Mouse (Mus musculus) liver, adult 2 months (tissue): ENCODE results near the gene Atf6b. TPM values are rescaled to one million over a fixed set of nuclear protein-coding genes. Genes with fewer than 3 reads are reported as not detected.

Experiments
- DNase-seq: peaks from one replicate; pipeline ENCODE4 v3.0.0-alpha.2; 2011; ENCODE audit warnings: low read depth, low spot score; ENCODE audit errors: extremely low read depth
- H3K27ac ChIP-seq: fragments of 200-500 bp; replicated peaks from 2 replicates; pipeline ENCODE4 v1.5.1; 2012; ENCODE audit warnings: low read depth, mild to moderate bottlenecking, control low read depth, inconsistent platforms, low read length; ENCODE audit not compliant: insufficient read depth
- H3K27me3 ChIP-seq: fragments of 200-500 bp; 2 replicates; pipeline ENCODE4 v1.6.1; 2012; ENCODE audit warnings: mild to moderate bottlenecking, moderate library complexity, low read length, inconsistent platforms; ENCODE audit not compliant: control insufficient read depth, insufficient read depth
- H3K36me3 ChIP-seq: fragments of 200-500 bp; 2 replicates; pipeline ENCODE4 v1.6.1; 2012; ENCODE audit warnings: low read length, inconsistent platforms; ENCODE audit not compliant: control insufficient read depth, insufficient read depth
- H3K4me1 ChIP-seq: fragments of 200-500 bp; 2 replicates; pipeline ENCODE4 v1.6.1; 2011; ENCODE audit warnings: low read length; ENCODE audit not compliant: control insufficient read depth, insufficient read depth
- H3K4me3 ChIP-seq: fragments of 200-500 bp; 2 replicates; pipeline ENCODE4 v1.5.1; 2011; ENCODE audit warnings: low read depth, mild to moderate bottlenecking, control low read depth, low read length, moderate library complexity; ENCODE audit not compliant: insufficient read depth
- H3K79me2 ChIP-seq: fragments of 200-500 bp; 2 replicates; pipeline ENCODE4 v1.6.1; 2012; ENCODE audit warnings: inconsistent platforms, mild to moderate bottlenecking, low read length, moderate library complexity; ENCODE audit not compliant: control insufficient read depth, insufficient read depth
- H3K9ac ChIP-seq: fragments of 200-500 bp; 2 replicates; pipeline ENCODE4 v1.6.1; 2012; ENCODE audit warnings: low read depth, mild to moderate bottlenecking, control low read depth, inconsistent platforms, low read length
- CTCF ChIP-seq: fragments of 200-500 bp; IDR thresholded peaks from 2 replicates; pipeline ENCODE4 v1.5.1; 2011; ENCODE audit warnings: low read depth, low read length, control low read depth
- POLR2A ChIP-seq: fragments of 200-500 bp; IDR thresholded peaks from 2 replicates; pipeline ENCODE4 v1.6.1; 2011; ENCODE audit warnings: low read length, control low read depth; ENCODE audit not compliant: insufficient read depth; ENCODE audit errors: extremely low read depth
- WGBS: fragments of 180-500 bp; shearing (Covaris S2); methylation state at CpG from one replicate; pipeline ENCODE4 v1.1.7; 2018; 5-methylcytosine and 5-hydroxymethylcytosine counted together
- polyA plus RNA-seq: library from polyadenylated mRNA; depleted of rRNA; stranded (reverse); fragments of >200 nt; gene quantifications from 2 replicates; pipeline ENCODE4 v1.2.3, GENCODE M21; 2012
- total RNA-seq: library from RNA; depleted of rRNA; stranded (reverse); fragments of >200 nt; gene quantifications from 2 replicates; pipeline ENCODE4 v1.2.3, GENCODE M21; 2014

The Atf6b gene
- total and polyA plus RNA-seq, 2 experiments = 4.4 to 34.6 TPM

DNA sequence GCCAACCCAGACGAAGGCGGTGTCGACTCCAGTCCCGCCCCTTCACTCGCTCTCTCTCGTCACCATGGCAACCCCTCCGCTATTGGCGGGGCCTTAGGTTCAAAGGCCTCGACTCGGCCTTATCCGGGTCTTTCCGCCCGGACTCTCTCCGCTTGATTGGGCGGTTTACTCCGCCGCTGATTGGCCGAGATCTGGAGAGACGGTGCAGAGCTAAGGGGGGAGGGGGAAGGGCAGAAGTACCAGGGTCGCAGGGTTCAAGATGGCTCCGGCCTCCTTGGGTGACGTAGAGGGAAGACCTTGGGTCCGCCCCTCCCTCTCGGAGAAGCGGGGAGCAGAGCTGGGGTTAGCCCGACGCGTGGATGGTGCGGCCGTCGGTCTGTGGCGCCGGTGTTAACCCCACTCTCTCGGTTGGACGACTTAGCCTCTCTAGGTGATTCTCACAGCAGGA is 42.9 kb upstream of the Atf6b start, which contains the start of gene Agpat1:
Gene Agpat1 (plus strand): TSS at position 202 of the 448 bp plus-strand sequence.
- Histone ChIP-seq H3K79me2 (peaks cover 8% of the 10 kb centered on the region; the same call in 1 of the 2 replicates), H3K9ac (peak within 1 kb of the TSS; percentile 82), H3K4me1 (peaks cover 7% of the 10 kb centered on the region; the same call in 1 of the 2 replicates), H3K27ac (peak within 1 kb of the TSS; percentile 98), H3K4me3 (peak within 1 kb of the TSS; percentile 95), H3K27me3 (no peaks in the 10 kb centered on the region), H3K36me3 (no peaks in the 10 kb centered on the region)
- no peak for DNase-seq
- under 1% methylated on average over 33 of the region's 35 CpGs for WGBS
- TF ChIP-seq CTCF = no peak
- TF ChIP-seq POLR2A = peak; percentile 43

GRCm38 (mm10) chr17:34604511-34605237 is 42.3 kb upstream of the Atf6b start:
- WGBS = 6% methylated on average over 24 of the region's 24 CpGs
- H3K27me3 ChIP-seq = no peaks in the 10 kb centered on the region
- H3K27ac ChIP-seq = peak overlapping the region; percentile 98
- peaks cover 7% of the 10 kb centered on the region; the same call in 1 of the 2 replicates for H3K4me1 ChIP-seq
- H3K9ac ChIP-seq = peak overlapping the region; percentile 79
- peaks cover 8% of the 10 kb centered on the region; the same call in 1 of the 2 replicates for H3K79me2 ChIP-seq
- TF ChIP-seq POLR2A = no peak
- peak overlapping the region; percentile 95 for H3K4me3 ChIP-seq
- peak; percentile 97 for DNase-seq
- no peaks in the 10 kb centered on the region for H3K36me3 ChIP-seq

- peak overlapping the region; percentile 98 for H3K27ac ChIP-seq
- H3K36me3 ChIP-seq = no peaks in the 10 kb centered on the region
- peak overlapping the region; percentile 95 for H3K4me3 ChIP-seq
- H3K27me3 ChIP-seq = no peaks in the 10 kb centered on the region
- H3K79me2 ChIP-seq = peaks cover 8% of the 10 kb centered on the region; the same call in 1 of the 2 replicates
- no peak for TF ChIP-seq CTCF
- TF ChIP-seq POLR2A = peak; percentile 79; the same call in 1 of the 2 replicates
- 0% methylated on average over 28 of the region's 30 CpGs for WGBS
- H3K9ac ChIP-seq = peak overlapping the region; percentile 92
- peaks cover 7% of the 10 kb centered on the region; the same call in 1 of the 2 replicates for H3K4me1 ChIP-seq
- DNase-seq = peak; percentile 76
Measured at GRCm38 (mm10) chr17:34605609-34606008, 41.3 kb upstream of the Atf6b start.

DNA sequence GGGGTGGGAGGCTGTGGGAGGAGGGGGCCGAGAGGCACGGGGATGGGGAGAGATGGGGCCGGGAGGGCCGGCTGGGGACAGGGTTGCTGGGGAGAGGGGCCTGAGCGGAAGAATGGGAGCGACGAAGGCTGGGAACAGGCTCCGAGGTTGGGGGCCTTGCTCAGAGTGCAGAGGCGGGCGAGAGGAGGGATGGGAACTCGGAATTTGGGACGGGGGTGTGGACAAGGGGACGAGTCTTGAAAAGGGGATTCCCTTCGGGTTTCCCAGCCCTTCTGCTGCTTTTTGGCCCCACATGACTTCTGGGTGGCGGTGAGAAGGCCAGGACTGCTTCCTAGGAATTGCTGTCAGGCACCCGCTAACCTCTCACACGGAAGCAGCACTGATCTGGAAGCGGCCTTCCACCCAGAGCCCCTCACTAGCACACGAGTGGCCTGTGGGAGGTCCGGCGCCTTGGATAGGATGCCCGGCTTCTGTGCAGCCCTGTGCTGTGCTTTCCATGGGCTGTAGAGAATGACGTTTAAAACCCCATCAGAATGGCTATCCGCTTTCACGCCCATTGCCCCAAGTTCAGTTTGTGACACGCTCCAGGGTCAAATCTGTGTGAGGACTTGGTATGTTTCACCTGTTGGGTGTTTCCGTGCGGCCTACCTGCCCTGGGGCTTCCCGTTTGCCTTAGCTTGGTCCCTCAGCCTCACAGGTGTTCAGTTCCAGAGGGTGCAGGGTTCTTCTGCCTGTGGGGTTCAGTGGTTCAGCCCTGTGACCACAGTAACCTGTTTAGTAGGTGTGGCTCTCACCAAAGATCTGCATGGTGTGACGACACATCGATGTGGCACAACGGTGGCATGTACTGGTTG is 40.5 kb upstream of the Atf6b start:
- Histone ChIP-seq H3K4me1 (peaks cover 7% of the 10 kb centered on the region; the same call in 1 of the 2 replicates), H3K79me2 (peaks cover 8% of the 10 kb centered on the region; the same call in 1 of the 2 replicates), H3K36me3 (no peaks in the 10 kb centered on the region), H3K9ac (peak overlapping the region; percentile 92), H3K27me3 (no peaks in the 10 kb centered on the region), H3K27ac (peak overlapping the region; percentile 12), H3K4me3 (peak overlapping the region; percentile 95)
- TF ChIP-seq POLR2A = no peak
- TF ChIP-seq CTCF = no peak
- WGBS = 5% methylated on average over 31 of the region's 32 CpGs
- peak; percentile 40 for DNase-seq

- Histone ChIP-seq H3K36me3 (no peaks in the 10 kb centered on the region), H3K9ac (no peak overlapping the region), H3K4me3 (no peak overlapping the region), H3K79me2 (peaks cover 6% of the 10 kb centered on the region; the same call in 1 of the 2 replicates), H3K27me3 (no peaks in the 10 kb centered on the region), H3K4me1 (peaks cover 4% of the 10 kb centered on the region; the same call in 1 of the 2 replicates), H3K27ac (no peak overlapping the region)
- WGBS = 63% methylated on average over 7 of the region's 7 CpGs
- TF ChIP-seq CTCF (no peak), POLR2A (no peak)
- no peak for DNase-seq
Measured at GRCm38 (mm10) chr17:34607997-34608396, 38.9 kb upstream of the Atf6b start.
